Mouse (Mus musculus): ENCODE results near the gene Eng.

DNA sequence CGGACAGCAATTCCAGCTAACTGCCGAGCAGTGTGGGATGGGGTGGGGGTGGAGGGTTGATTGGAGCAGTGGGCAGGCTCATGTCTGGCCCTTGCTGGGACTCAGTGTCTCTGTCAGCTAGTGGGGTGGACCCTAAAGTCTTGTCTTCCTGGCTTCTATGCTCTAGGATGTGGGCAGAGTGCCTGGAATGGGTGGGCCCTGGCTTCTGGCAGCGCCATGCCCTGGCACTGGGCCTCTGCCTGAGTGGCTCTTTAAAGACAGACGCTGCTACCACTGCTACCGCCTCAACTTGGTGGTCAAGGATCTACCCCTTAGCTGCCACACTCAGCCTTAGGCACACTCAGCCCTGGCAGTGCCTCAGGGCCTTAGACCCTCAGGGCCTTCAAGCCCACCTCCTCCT lies 17.7 kb upstream of the Eng start:
- TF ChIP-seq ZNF384 (IDR thresholded peaks at IDR 0.05; ENCODE audit: low read depth, low read length) (no peak), CHD2 (IDR thresholded peaks at IDR 0.05; ENCODE audit: low read depth, low read length) (no peak), ZC3H11A (IDR thresholded peaks at IDR 0.05; ENCODE audit: borderline replicate concordance, low read depth, low read length) (no peak)

All from ES-E14 (cell line).